Mouse (Mus musculus) monocyte, adult 2 months (primary cell): Measurements from ENCODE around the gene Gpr153.

Source experiments
- DNase-seq, 2 experiments: peaks; one replicate each; pipeline ENCODE4 v3.0.0; 2022; ENCODE audit warnings: low spot score in 2 of 2, low read depth in 1 of 2

The Gpr153 gene

DNA sequence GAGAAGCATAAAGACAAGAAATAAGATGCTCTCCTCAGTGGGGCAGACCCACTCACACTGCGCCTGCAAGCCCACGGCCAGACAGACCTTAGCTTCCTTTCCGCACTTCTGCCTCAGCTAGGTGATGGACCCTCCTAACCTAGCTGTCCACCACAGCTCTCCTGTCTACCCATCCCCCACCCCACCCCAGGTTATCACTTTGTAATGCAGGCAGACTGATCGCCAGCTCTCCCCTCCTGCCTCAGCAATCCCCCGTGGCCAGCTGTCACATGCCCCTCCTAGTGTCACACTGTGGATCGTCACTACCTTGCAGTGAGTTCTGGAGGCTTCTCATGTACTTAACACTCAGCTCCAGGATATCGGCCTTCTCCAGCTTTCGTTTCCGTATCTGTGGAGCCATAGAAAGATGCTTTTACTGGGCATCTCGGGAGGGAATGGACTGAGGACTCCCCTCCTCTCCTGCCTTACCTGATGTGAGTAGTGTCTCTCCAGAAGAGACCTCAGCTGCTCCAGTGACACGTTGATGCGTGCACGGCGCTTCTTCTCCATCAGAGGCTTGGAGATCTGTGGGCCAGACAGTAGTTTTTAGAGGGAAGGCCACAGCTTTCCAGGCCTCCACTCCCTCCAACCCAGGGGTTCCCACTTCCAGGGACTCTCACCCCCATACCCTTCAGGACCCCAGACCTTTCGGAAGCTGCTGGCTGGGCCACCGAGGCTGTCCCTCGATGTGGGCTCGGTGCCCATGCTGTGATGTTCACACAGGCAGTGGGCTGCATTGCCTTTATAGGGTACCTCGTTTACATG lies 13.5 kb downstream of the Gpr153 start:
- no peak for DNase-seq

GRCm38 (mm10) chr4:152288398-152288945 lies 14.4 kb downstream of the Gpr153 start:
- DNase-seq = no peak

DNA sequence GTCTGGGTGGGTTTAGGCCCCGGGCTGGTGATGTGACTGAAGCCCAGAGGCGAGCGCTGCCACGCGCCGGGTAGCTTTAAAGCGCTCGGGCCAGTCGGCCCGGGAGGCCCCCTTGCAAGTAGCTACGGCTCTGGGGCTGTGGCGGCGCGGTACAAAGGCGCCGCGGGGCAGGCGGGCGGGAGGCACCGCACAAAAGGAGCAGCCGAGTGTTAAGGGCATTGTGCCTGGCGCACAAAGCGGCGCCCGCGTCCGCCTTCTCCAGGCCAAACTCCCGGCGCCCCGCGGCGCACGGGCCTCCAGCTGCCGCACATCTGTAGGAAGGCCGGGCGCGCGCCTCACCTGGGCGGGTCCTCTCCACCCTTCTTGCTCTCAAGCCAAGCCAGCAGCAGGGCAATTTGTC lies 16.4 kb downstream of the Gpr153 start:
- no peak for DNase-seq

DNA sequence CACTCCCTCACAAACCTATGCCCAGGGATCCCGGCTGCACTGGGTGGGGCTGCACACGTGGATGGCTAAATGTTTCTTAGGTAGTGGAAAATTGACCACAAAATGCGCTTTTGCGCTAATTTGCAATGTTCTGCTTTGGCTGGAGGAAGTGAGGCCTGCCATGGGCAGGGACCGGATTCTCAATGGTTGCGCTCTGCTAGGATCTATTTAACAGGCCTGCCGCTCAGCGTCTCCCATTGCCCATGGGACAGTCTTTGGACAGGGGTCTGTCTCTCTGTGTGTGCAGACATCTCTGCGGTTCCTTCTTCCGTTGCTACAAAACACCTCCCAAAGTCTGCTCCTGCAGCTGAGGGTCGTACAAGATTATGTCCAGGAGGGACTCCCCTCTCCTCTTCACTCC lies 17.0 kb downstream of the Gpr153 start:
- no peak for DNase-seq

GRCm38 (mm10) chr4:152291562-152291961 lies 17.5 kb downstream of the Gpr153 start, which contains the start of gene Hes3:
Hes3 (minus strand) TSS chr4:152291662.
- no peak for DNase-seq

DNA sequence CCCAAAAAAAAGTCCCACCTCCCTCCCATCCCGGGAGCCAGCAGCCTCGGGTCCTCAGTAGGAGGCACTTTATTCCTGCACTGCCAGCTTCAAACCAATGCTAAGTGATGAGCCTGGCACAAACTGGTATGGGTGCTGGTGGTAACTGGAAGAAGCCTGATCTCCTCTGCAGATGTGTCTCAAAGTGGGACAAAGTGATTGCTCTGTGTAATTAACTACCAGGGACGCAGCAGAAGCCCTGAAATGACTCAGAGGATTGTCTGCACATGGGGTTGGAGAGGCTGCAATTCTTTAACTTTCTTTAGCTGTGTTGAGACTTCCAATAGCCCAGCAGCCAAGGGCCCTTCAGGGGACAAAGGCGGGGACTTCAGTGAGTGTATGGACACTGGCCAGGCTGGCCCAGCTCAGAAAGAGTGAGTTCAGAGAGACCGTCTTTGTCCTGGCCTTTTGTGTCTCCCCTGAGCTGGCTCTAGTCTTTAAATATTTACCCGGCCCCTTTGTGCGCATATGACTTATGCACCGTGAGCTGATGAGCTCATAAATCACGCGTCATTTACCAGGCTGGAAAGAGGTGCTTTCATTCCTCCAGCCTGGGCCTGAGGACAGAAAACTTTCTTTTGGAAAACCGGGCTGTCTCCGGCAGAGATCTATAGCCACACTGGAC lies 18.2 kb downstream of the Gpr153 start:
- DNase-seq = no peak

GRCm38 (mm10) chr4:152294188-152294929 lies 20.3 kb downstream of the Gpr153 start:
- no peak for DNase-seq

DNA sequence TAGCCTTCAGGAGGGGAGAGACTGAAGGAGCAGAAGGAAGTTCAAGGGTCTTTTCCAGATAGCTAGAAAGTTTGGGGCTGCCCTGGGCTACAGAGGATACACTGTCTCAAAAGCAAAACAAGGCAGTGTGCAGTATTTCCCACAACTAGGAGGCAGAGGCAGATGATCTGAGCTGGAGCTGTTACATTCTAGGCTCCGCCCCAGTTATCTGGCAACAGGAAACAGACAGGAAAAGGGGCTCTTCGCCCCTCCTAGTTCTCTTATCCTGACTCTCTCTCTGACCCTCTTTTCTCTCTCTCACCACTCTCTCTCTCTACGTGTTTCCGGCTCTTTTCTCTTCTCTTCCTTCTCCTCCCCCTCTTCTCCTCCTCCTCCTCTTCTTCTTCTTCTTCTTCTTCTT lies 21.9 kb downstream of the Gpr153 start:
- DNase-seq = no peak

DNA sequence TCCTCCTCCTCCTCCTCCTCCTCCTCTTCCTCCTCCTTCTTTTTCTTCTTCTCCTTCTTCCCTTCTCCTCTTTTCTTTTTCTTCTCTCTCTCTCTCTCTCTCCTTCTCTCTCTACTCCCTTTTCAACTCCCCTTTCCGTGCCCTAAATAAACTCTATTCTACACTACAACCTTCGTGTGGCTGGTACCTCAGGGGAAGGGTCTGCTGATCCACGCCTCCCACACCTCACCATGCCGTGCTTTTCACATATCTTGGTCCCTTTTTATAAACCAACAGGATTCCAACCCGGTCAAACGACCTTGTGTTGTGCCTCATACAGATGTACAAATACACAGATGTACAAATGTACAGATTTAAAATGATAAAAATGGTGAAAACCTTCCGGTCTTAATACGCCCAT lies 22.3 kb downstream of the Gpr153 start:
- no peak for DNase-seq

- DNase-seq = peak; percentile 98 to 99
Observed at GRCm38 (mm10) chr4:152296874-152297861, 23.1 kb downstream of the Gpr153 start, which contains the start of gene Icmt. Icmt (plus strand) TSS chr4:152297227.

- no peak for DNase-seq
Observed at GRCm38 (mm10) chr4:152298836-152299235, 24.8 kb downstream of the Gpr153 start.

- DNase-seq = no peak
Observed at GRCm38 (mm10) chr4:152300375-152300774, 26.3 kb downstream of the Gpr153 start.

DNA sequence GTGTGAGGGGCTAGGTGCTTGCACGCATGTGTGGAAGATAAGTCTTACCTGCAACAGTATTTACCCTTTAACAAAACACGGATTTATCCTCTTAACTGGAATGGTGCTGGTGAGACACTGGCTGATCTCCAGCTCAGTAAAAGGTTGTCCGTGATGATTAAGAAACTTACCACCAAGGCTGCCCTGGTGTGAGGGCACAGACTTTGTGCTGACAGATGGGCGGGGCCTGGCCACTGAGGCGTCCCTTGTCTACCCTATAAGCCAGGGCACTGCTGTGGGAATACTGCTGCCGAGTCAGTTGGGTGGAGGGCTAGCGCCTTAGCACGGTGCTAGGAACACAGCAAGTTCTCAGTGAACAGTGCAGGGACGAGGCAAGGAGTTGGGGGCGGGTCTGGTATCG lies 28.0 kb downstream of the Gpr153 start:
- no peak for DNase-seq

- no peak for DNase-seq
Observed at GRCm38 (mm10) chr4:152303172-152303571, 29.1 kb downstream of the Gpr153 start.

DNA sequence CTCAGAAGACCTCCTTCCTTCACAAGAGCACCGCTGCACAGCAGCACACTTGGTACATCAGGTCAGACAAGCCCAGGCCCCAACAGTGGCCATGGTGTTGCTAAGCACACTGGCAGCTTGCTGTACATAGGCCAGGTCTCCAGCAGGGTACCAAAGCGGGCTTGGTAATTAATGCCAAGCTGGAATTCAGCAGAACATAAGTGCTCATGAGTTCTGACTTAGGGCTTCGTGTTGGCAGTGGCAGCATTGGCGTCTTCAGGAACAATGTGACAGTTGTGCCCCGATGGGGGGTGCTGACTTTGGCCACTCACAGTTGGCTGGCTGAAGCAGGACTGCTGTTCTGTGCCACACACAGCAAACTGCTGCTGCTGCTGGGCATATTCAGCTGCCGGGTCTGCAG lies 30.7 kb downstream of the Gpr153 start:
- DNase-seq = no peak

DNA sequence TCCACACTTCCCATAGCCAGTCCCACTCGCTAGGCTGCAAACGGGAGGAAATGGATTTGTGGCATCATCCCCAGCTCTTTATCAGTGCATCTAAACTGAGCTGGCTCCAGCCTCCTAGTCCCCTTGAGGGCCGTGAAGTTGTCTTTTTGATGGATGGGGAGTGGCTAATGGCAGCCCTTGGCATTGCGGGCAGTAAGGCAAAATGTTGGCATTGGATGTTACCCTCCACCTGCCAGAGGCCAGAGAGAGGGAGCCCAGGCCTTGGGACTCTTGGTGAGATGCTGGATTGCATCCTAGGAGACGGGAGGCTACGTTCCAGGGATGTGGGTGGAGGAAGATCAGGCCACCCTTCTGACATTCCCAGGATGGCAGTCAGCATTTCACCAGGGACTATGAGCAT lies 32.0 kb downstream of the Gpr153 start:
- DNase-seq = no peak

- no peak for DNase-seq
Observed at GRCm38 (mm10) chr4:152307542-152307941, 33.5 kb downstream of the Gpr153 start.

DNA sequence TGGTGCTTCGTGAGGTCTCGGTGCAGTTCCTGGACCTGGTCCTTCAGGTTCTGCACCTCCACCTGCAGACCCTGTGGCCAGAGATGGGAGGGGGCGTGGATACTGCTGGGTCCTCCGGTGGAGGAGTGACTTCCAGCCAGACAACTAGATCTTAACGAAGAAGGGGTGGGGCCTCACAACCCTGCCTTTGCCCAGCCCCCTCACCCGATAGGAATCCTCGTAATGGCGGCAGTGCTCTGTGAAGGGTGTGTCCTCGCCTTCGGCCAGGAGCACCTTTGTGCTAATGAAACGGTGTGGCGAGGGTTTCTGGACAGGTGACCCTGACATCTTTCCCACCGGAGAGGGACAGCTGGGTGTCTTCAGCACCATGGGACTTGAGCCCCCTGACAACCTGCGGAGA lies 38.2 kb downstream of the Gpr153 start:
- no peak for DNase-seq

DNA sequence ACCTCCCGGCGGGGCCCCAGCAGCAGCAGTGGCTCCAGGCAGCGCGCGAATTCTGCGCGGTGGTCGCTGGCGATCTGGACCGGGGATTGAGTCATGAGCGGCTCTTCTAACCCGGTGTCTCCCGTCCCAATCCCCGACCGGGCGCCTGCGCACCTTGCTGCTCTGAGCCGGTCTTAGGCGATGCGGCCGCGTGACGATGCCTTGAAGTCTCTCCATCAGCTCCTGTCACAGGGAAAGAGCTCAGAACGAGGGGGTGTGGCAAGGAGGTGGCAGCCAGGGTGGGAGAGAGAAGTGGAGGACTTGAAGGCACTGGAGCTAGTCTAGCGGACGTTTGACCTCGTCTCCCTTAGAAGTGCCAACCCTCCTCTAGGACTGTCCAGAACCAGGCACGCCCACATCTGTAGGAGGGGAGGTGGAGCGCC lies 39.2 kb downstream of the Gpr153 start:
- no peak for DNase-seq

- DNase-seq = no peak
Observed at GRCm38 (mm10) chr4:152313934-152314333, 39.9 kb downstream of the Gpr153 start.
